Comparison of ENCODE assay signal across 15 mouse cellular contexts in genomic region chr2:24479151-24479550, GRCm38 (mm10). TPM values are rescaled to one million over a fixed set of nuclear protein-coding genes. Genes with fewer than 3 reads are reported as not detected.
A peak's percentile ranks its signal among the peaks of the same experiment; 100 is the strongest.
DNase-seq lines count a peak whose midpoint lies in the region; ATAC-seq lines count a peak whose summit lies in the region.
"Had no signal": no experiment of that assay in that cellular context is flagged by ENCODE, and none has a peak within 500 bp of the region (broad histone marks: within the 10 kb centered on the region; RNA-seq: fewer than 3 reads in every experiment).

No protein-coding gene starts in this region.

- DNase-seq in cerebellum, adult 9-10 months, result peak; percentile 4
- no peak for DNase-seq in cerebellum, adult 18-20 months
- peak; percentile 77 for DNase-seq in Muller cell, postnatal 12 days (ENCODE audit: inconsistent ontology term)
- DNase-seq in kidney, adult 18-20 months, result peak; percentile 81
- DNase-seq in kidney, postnatal 36 days, result peak; percentile 83 to 88
- no peak for DNase-seq in left cerebral cortex, postnatal 36 days (ENCODE audit: low spot score in 2 of 2)
- DNase-seq in frontal cortex, adult 2 months (ENCODE audit: extremely low spot score in 1 of 2, low spot score in 1 of 2), result no peak
- DNase-seq: gastrocnemius, postnatal 25 days; layer of hippocampus, postnatal 36 days; right cerebral cortex, postnatal 4 days had no signal

- no peak for ATAC-seq in frontal cortex, adult (ENCODE audit: low TSS enrichment)

- intact Hi-C loops in left cerebral cortex, postnatal 36 days (cut with DNase I), result no loop called here

RNA-seq across cellular contexts. Expression of gene Pax8, which starts 3.8 kb away (rescaled TPM):
- not detected for total RNA-seq in left cerebral cortex, postnatal 36 days (2021)
- polyA plus RNA-seq in frontal cortex, adult 2 months (2012; rRNA removed), result not detected in 2 replicates
- total RNA-seq: adrenal gland, postnatal 36 days; gastrocnemius, postnatal 25 days; layer of hippocampus, postnatal 36 days had no signal
- polyA plus RNA-seq: heart, embryonic 14.5 days; limb, embryonic 13.5 days; lung, embryonic 16.5 days had no signal

Comparison
In these comparisons a context has a peak if more than half of its experiments do, and no peak if none do; other contexts are left out.
1. DNase-seq: peak in cerebellum, adult 9-10 months (single experiment), Muller cell, postnatal 12 days (single experiment), kidney, adult 18-20 months (single experiment) and kidney, postnatal 36 days (2 of 2); none in cerebellum, adult 18-20 months (0 of 2), left cerebral cortex, postnatal 36 days (0 of 2) and frontal cortex, adult 2 months (0 of 2).